Mouse (Mus musculus): ENCODE measurements around the gene Trit1. TPM values are rescaled to one million over a fixed set of nuclear protein-coding genes. Genes with fewer than 3 reads are reported as not detected.

Gene Trit1
- total and polyA plus RNA-seq, 2 experiments from 2014 or later: 22.1 to 23.7 TPM

DNA sequence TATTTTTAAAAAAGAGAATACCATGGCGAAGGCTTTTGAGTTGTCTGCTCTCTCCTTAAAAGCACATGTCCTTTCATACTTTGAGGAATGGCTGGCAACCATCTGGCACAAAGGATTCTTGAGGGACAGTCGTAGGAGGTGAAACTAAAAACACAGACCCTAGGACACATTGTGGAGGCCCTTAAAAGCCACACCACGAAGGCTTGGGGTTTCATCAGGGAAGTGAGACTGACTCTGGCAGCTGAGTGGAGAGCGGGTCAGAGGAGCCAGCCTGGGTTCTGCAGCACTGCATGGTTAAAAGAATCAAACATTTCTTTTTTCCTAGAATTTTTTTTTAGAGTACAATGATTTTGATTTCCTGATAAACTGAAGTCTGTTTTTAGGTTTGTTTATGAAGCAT, 10.2 kb downstream of the Trit1 start:
- ATAC-seq (no peak), DNase-seq (no peak)
- Histone ChIP-seq H3K4me1 (ENCODE audit: insufficient read depth) (no peaks in the 10 kb centered on the region), H3K27me3 (ENCODE audit: insufficient read depth, low read length) (no peaks in the 10 kb centered on the region), H3K4me2 (ENCODE audit: low read depth) (no peak overlapping the region), H3K36me3 (ENCODE audit: insufficient read depth) (peaks cover 15% of the 10 kb centered on the region), H3K9me3 (ENCODE audit: low read length) (no peaks in the 10 kb centered on the region), H3K27ac (ENCODE audit: low read depth, low read length) (no peak overlapping the region), H3K9ac (no peak overlapping the region), H3K4me3 (ENCODE audit: low read depth, low read length) (no peak overlapping the region)
- TF ChIP-seq CTCF (IDR thresholded peaks at IDR 0.05; ENCODE audit: low read depth): no peak
- 77% methylated on average over 4 of the region's 4 CpGs for WGBS

DNA sequence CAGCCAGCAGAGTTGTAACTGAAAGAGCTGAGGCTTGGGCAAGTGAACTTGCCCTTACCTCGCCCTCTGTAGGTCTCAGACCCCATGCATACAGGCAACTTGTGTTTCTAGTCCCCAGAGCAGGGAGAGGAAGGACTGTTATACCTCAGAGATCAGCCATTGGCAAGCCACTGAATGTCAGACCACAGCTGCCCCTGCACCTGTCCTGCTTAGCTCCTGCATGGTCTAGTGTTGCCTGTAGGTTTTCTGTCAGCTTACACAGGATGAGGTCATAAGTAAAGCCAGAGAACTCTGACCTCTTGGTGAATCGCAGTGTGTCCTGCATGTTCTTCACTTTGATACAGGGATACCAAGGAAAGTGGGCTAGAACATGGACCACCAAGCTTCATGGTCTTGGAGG, 18.4 kb downstream of the Trit1 start:
- no peak overlapping the region for H3K9ac ChIP-seq
- H3K4me2 ChIP-seq (ENCODE audit: low read depth): no peak overlapping the region
- no peak overlapping the region for H3K27ac ChIP-seq (ENCODE audit: low read depth, low read length)
- peaks cover 26% of the 10 kb centered on the region for H3K36me3 ChIP-seq (ENCODE audit: insufficient read depth)
- no peak for TF ChIP-seq CTCF (IDR thresholded peaks at IDR 0.05; ENCODE audit: low read depth)
- WGBS: 96% methylated on average over 2 of the region's 2 CpGs
- no peaks in the 10 kb centered on the region for H3K9me3 ChIP-seq (ENCODE audit: low read length)
- no peak overlapping the region for H3K4me3 ChIP-seq (ENCODE audit: low read depth, low read length)
- DNase-seq (no peak), ATAC-seq (no peak)
- no peaks in the 10 kb centered on the region for H3K4me1 ChIP-seq (ENCODE audit: insufficient read depth)
- H3K27me3 ChIP-seq (ENCODE audit: insufficient read depth, low read length): no peaks in the 10 kb centered on the region

DNA sequence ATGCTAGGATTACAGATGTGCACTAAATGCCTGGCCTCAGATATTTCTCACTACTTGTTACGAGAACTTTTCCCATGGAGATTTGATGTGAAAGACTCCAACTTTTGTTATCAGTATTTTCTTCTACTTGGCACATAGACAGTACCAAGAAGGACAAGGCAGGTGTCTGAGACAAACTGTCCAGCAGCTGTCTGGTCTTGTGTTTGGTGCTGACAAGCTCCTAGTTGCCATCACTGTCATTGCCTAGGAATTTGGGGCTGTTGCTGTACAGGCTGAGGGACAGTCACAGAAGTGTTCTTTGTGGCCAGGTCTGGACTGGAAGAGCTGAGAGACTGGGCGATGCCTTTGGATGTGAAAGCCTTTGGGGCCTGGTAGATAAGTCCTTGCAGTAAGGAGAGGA, 19.2 kb downstream of the Trit1 start:
- Histone ChIP-seq H3K27ac (ENCODE audit: low read depth, low read length) (no peak overlapping the region), H3K9ac (no peak overlapping the region), H3K4me1 (ENCODE audit: insufficient read depth) (no peaks in the 10 kb centered on the region), H3K4me3 (ENCODE audit: low read depth, low read length) (no peak overlapping the region), H3K27me3 (ENCODE audit: insufficient read depth, low read length) (no peaks in the 10 kb centered on the region), H3K4me2 (ENCODE audit: low read depth) (no peak overlapping the region), H3K36me3 (ENCODE audit: insufficient read depth) (peaks cover 33% of the 10 kb centered on the region), H3K9me3 (ENCODE audit: low read length) (no peaks in the 10 kb centered on the region)
- TF ChIP-seq CTCF (IDR thresholded peaks at IDR 0.05; ENCODE audit: low read depth): no peak
- DNase-seq (no peak), ATAC-seq (no peak)
- 98% methylated on average over 2 of the region's 2 CpGs for WGBS

DNA sequence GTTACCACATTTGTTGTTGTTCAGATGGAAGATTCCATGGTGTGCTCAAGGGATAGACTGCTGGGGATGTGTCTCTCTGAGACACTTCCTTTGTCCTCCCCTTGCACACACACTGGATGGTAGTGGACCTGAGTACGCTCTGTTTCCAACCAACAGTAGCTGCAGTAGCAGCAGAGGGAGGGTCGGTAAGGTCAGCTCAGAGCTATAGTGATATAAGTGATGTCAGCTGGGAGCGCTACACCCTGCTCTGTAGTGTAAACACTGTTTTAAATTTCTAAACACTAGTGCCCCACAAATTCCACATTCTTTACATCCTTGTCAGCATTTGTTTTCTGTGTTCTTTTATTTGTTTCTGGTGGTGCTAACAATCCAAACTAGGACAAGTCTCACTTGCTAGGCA, 20.3 kb downstream of the Trit1 start:
- peak; percentile 47 for ATAC-seq
- no peak overlapping the region for H3K4me2 ChIP-seq (ENCODE audit: low read depth)
- 76% methylated on average over 3 of the region's 3 CpGs for WGBS

DNA sequence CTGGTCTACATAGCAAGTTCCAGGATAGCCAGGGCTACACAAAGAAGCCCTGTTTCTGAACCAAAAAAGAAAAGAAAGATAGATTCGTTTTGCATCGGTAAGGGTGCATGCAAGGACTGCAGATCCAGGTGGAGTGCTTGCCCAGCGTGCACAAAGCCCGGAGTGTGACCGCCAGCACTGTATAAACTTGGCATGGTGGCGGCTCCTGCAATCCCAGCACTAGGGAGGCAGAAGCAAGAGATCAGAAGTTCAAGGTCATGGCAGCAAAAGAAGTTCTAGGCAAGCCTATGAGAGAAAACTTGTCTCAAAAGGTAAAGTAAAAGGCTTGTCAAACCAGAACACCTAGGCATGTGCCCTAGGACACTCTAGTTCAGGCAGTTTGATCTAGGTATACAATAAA, 24.7 kb downstream of the Trit1 start:
- no peak overlapping the region for H3K9ac ChIP-seq
- no peak overlapping the region for H3K27ac ChIP-seq (ENCODE audit: low read depth, low read length)
- H3K27me3 ChIP-seq (ENCODE audit: insufficient read depth, low read length): no peaks in the 10 kb centered on the region
- no peak overlapping the region for H3K4me3 ChIP-seq (ENCODE audit: low read depth, low read length)
- peaks cover 35% of the 10 kb centered on the region for H3K36me3 ChIP-seq (ENCODE audit: insufficient read depth)
- H3K4me1 ChIP-seq (ENCODE audit: insufficient read depth): no peaks in the 10 kb centered on the region
- no peak for TF ChIP-seq CTCF (IDR thresholded peaks at IDR 0.05; ENCODE audit: low read depth)
- no peak for DNase-seq
- H3K9me3 ChIP-seq (ENCODE audit: low read length): no peaks in the 10 kb centered on the region
- H3K4me2 ChIP-seq (ENCODE audit: low read depth): no peak overlapping the region
- ATAC-seq: no peak
- WGBS: 95% methylated on average over 6 of the region's 6 CpGs

More for the DNA sequence above, 20.3 kb downstream of the Trit1 start:
- Histone ChIP-seq H3K27ac (ENCODE audit: low read depth, low read length) (no peak overlapping the region), H3K27me3 (ENCODE audit: insufficient read depth, low read length) (no peaks in the 10 kb centered on the region), H3K4me3 (ENCODE audit: low read depth, low read length) (no peak overlapping the region), H3K9ac (no peak overlapping the region), H3K36me3 (ENCODE audit: insufficient read depth) (peaks cover 30% of the 10 kb centered on the region), H3K4me1 (ENCODE audit: insufficient read depth) (no peaks in the 10 kb centered on the region), H3K9me3 (ENCODE audit: low read length) (no peaks in the 10 kb centered on the region)
- TF ChIP-seq CTCF (IDR thresholded peaks at IDR 0.05; ENCODE audit: low read depth): no peak
- DNase-seq: no peak

DNA sequence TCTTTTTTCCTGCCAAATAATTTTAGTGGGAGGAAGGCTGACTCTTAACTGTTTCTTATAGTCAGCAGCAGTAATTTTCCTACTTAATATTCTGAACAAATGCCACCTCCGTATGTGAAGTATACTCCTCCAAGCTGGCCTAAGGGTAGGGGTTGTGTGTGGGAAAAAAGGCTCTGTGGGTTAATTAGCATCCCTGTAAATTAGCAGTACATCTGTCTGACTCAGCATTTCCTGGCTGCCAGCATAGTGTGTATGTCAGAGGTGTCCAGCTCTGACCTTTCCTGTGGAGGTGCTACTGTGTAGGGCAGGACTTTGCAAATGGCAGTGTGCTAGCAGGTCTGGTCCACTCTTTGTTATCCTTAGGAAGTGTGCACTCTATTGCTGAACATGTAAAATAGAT, 27.5 kb downstream of the Trit1 start:
- ATAC-seq (no peak), DNase-seq (no peak)
- Histone ChIP-seq H3K27me3 (ENCODE audit: insufficient read depth, low read length) (no peaks in the 10 kb centered on the region), H3K9ac (no peak overlapping the region), H3K27ac (ENCODE audit: low read depth, low read length) (no peak overlapping the region), H3K4me2 (ENCODE audit: low read depth) (no peak overlapping the region), H3K4me1 (ENCODE audit: insufficient read depth) (no peaks in the 10 kb centered on the region), H3K4me3 (ENCODE audit: low read depth, low read length) (no peak overlapping the region), H3K36me3 (ENCODE audit: insufficient read depth) (peaks cover 47% of the 10 kb centered on the region), H3K9me3 (ENCODE audit: low read length) (no peaks in the 10 kb centered on the region)
- WGBS: 21% methylated on average over 1 of the region's 1 CpGs
- no peak for TF ChIP-seq CTCF (IDR thresholded peaks at IDR 0.05; ENCODE audit: low read depth)

DNA sequence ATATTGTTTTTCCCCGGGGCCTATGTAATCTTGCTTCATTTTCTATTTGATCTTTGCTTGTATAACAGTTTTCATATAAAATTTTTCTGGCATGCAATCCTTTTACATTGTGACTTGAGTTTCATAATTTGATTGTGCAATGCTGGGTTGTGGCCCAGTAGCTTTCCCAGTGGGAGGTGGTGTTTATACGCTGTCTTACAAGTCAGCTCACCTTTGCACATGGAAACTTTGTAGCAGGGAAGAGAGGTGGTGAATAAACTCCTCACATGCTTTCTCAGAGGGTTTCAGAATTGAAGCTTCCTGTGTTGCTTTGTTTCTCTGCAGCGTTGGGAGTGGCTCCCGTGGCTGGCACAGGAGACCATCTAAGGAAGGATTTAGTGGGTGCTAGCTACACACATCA, 28.4 kb downstream of the Trit1 start:
- TF ChIP-seq CTCF (IDR thresholded peaks at IDR 0.05; ENCODE audit: low read depth): no peak
- Histone ChIP-seq H3K9ac (no peak overlapping the region), H3K36me3 (ENCODE audit: insufficient read depth) (peaks cover 53% of the 10 kb centered on the region), H3K4me3 (ENCODE audit: low read depth, low read length) (no peak overlapping the region), H3K9me3 (ENCODE audit: low read length) (no peaks in the 10 kb centered on the region), H3K27me3 (ENCODE audit: insufficient read depth, low read length) (no peaks in the 10 kb centered on the region), H3K4me1 (ENCODE audit: insufficient read depth) (no peaks in the 10 kb centered on the region), H3K27ac (ENCODE audit: low read depth, low read length) (no peak overlapping the region), H3K4me2 (ENCODE audit: low read depth) (no peak overlapping the region)
- WGBS: 85% methylated on average over 4 of the region's 4 CpGs
- DNase-seq (no peak), ATAC-seq (no peak)

DNA sequence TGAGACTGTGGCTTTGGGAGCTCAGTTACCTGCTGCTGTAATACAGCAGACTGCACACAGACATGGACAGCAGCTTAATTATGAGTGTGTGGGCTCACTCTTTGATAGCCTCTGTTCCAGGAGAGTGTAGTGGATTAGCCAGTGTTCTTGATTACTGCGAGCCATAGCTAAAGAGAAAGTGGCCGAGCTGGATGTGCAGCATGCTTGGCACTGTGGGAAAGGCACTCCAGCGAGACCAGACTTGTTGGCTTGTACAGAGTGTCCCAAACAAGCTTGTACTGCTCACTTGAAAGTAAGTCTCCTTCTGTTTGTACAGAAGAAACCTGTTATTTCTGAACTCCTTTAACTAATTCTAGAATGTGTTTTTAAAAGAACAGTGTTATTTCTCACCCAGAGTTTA, 29.9 kb downstream of the Trit1 start:
- H3K4me1 ChIP-seq (ENCODE audit: insufficient read depth): 0 out of 2 replicates have a peak, but pooled peaks cover 4% of the 10 kb centered on the region
- 74% methylated on average over 3 of the region's 3 CpGs for WGBS
- ATAC-seq (no peak), DNase-seq (no peak)
- H3K4me3 ChIP-seq (ENCODE audit: low read depth, low read length): no peak overlapping the region
- TF ChIP-seq CTCF (IDR thresholded peaks at IDR 0.05; ENCODE audit: low read depth): no peak
- H3K27me3 ChIP-seq (ENCODE audit: insufficient read depth, low read length): no peaks in the 10 kb centered on the region
- peaks cover 54% of the 10 kb centered on the region for H3K36me3 ChIP-seq (ENCODE audit: insufficient read depth)
- H3K9ac ChIP-seq: no peak overlapping the region
- H3K27ac ChIP-seq (ENCODE audit: low read depth, low read length): no peak overlapping the region
- no peaks in the 10 kb centered on the region for H3K9me3 ChIP-seq (ENCODE audit: low read length)
- H3K4me2 ChIP-seq (ENCODE audit: low read depth): no peak overlapping the region
